Mouse (Mus musculus): Measurements from ENCODE around the gene Gm5891. TPM values are rescaled to one million over a fixed set of nuclear protein-coding genes. Genes with fewer than 3 reads are reported as not detected.
"Not testable (repeated sequence)": the region's sequence is repeated elsewhere in the genome, so short reads cannot be mapped to it uniquely, and the experiment has no call there.

Gm5891 gene
- not detected in 2 replicates for total RNA-seq (2021)
- long read RNA-seq, experiment 1: 0 reads
- long read RNA-seq, experiment 2: 0 reads

DNA sequence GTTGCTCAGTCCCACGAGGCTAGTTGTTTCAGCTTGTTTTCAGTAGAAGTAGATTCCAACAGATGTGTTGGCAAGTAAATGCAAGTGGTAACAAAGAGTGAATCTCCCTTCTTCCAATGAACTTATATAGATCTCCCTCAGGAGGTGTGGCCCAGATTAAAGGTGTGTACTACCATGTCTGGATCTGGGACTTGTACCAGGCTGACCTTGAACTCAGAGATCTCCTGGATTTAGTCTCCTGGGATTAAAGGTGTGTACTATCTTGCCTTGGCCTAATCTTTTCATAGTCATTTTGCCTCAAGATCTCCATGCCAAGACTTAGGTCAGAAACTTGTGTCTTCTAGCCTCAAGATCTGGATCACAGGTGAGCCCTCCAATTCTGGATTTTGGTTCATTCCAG, at the start of gene Gm5891:
TSS of gene Gm5891 (minus strand) at position 101 of the 400 bp plus-strand sequence.
- not testable (repeated sequence) for DNase-seq

Other genes starting within 250 kb of the Gm5891 start
- not detected in 2 replicates for gene Gm4175, start 159.8 kb downstream of the Gm5891 start, total RNA-seq (2021)
- not detected in 2 replicates for gene Gm4177, start 124.6 kb downstream of the Gm5891 start, total RNA-seq (2021)
- not detected in 2 replicates for gene Vmn1r135, start 88.9 kb downstream of the Gm5891 start, total RNA-seq (2021)
- gene Gm5725, start 77.0 kb downstream of the Gm5891 start, total RNA-seq (2021): not detected in 2 replicates
- gene Vmn1r137, start 73.3 kb upstream of the Gm5891 start, total RNA-seq (2021): not detected in 2 replicates
- not detected in 2 replicates for gene Vmn1r138, start 107.6 kb upstream of the Gm5891 start, total RNA-seq (2021)
- not detected in 2 replicates for gene Gm6176, start 135.0 kb upstream of the Gm5891 start, total RNA-seq (2021)
- gene Vmn1r139, start 147.8 kb upstream of the Gm5891 start, total RNA-seq (2021): not detected in 2 replicates
- not detected in 2 replicates for gene Gm16451, start 197.0 kb upstream of the Gm5891 start, total RNA-seq (2021)
- gene Gm10666, start 213.4 kb upstream of the Gm5891 start, total RNA-seq (2021): not detected in 2 replicates
- gene Vmn1r142, start 242.7 kb upstream of the Gm5891 start, total RNA-seq (2021): not detected in 2 replicates

Measured in adrenal gland, postnatal 14 days (tissue).